Mouse (Mus musculus): ENCODE measurements around the gene Man1a. TPM values are rescaled to one million over a fixed set of nuclear protein-coding genes. Genes with fewer than 3 reads are reported as not detected.

Gene Man1a
- polyA plus RNA-seq, 1 experiment from 2014 or later = 5.9 TPM

DNA sequence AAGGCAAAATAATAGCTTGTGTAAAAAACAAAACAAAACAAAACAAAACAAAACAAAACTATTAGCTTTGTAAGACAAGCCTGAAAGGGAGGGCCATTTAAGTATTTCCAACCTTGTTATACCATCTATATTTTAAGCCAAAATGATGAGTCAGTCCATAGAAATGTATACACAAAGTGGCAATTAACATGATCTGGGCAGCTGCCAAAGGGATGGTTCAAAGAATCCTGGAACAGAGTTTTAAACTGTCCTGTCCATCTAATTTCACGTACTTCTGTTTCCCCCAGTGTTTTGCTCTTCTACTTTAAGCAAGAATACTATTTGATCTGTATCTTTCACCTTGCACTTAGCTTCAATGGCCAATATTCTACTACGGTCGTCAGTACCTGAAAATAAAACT is 138.2 kb downstream of the Man1a start:
- no peak for ATAC-seq (ENCODE audit: insufficient number of reproducible peaks, insufficient read depth, low FRiP score, low TSS enrichment)
- no peaks in the 10 kb centered on the region for H3K36me3 ChIP-seq
- WGBS = 87% methylated on average over 3 of the region's 3 CpGs
- H3K4me3 ChIP-seq = no peak overlapping the region
- no peak overlapping the region for H3K9ac ChIP-seq
- no peak overlapping the region for H3K27ac ChIP-seq
- H3K27me3 ChIP-seq = no peaks in the 10 kb centered on the region
- H3K4me1 ChIP-seq = no peaks in the 10 kb centered on the region
- no peak overlapping the region for H3K4me2 ChIP-seq (replicated peaks)
- no peaks in the 10 kb centered on the region for H3K9me3 ChIP-seq

- no peak for ATAC-seq (ENCODE audit: insufficient number of reproducible peaks, insufficient read depth, low FRiP score, low TSS enrichment)
- WGBS = 85% methylated on average over 3 of the region's 3 CpGs
Observed at GRCm38 (mm10) chr10:53936078-53936477, 140.3 kb downstream of the Man1a start.

GRCm38 (mm10) chr10:53929722-53930500 is 146.5 kb downstream of the Man1a start:
- Histone ChIP-seq H3K9ac (no peak overlapping the region), H3K27me3 (no peaks in the 10 kb centered on the region), H3K4me3 (no peak overlapping the region), H3K4me1 (no peaks in the 10 kb centered on the region), H3K36me3 (no peaks in the 10 kb centered on the region), H3K27ac (no peak overlapping the region), H3K4me2 (replicated peaks) (no peak overlapping the region), H3K9me3 (no peaks in the 10 kb centered on the region)
- no peak for ATAC-seq (ENCODE audit: insufficient number of reproducible peaks, insufficient read depth, low FRiP score, low TSS enrichment)
- WGBS = 64% methylated on average over 4 of the region's 4 CpGs

More at GRCm38 (mm10) chr10:53936078-53936477, 140.3 kb downstream of the Man1a start:
- Histone ChIP-seq H3K4me3 (no peak overlapping the region), H3K4me2 (replicated peaks) (no peak overlapping the region), H3K27ac (no peak overlapping the region), H3K36me3 (no peaks in the 10 kb centered on the region), H3K27me3 (no peaks in the 10 kb centered on the region), H3K9ac (no peak overlapping the region), H3K9me3 (no peaks in the 10 kb centered on the region), H3K4me1 (no peaks in the 10 kb centered on the region)

- no peaks in the 10 kb centered on the region for H3K9me3 ChIP-seq
- no peak overlapping the region for H3K27ac ChIP-seq
- no peak overlapping the region for H3K9ac ChIP-seq
- no peaks in the 10 kb centered on the region for H3K4me1 ChIP-seq
- no peak overlapping the region for H3K4me3 ChIP-seq
- WGBS = 76% methylated on average over 5 of the region's 5 CpGs
- ATAC-seq (ENCODE audit: insufficient number of reproducible peaks, insufficient read depth, low FRiP score, low TSS enrichment) = no peak
- no peaks in the 10 kb centered on the region for H3K36me3 ChIP-seq
- no peaks in the 10 kb centered on the region for H3K27me3 ChIP-seq
- H3K4me2 ChIP-seq (replicated peaks) = no peak overlapping the region
Observed at GRCm38 (mm10) chr10:53927904-53928303, 148.5 kb downstream of the Man1a start.

GRCm38 (mm10) chr10:53925456-53925855 is 151.0 kb downstream of the Man1a start:
- no peak overlapping the region for H3K27ac ChIP-seq
- ATAC-seq (ENCODE audit: insufficient number of reproducible peaks, insufficient read depth, low FRiP score, low TSS enrichment) = no peak
- no peak overlapping the region for H3K4me3 ChIP-seq
- no peaks in the 10 kb centered on the region for H3K4me1 ChIP-seq
- no peaks in the 10 kb centered on the region for H3K36me3 ChIP-seq
- no peaks in the 10 kb centered on the region for H3K9me3 ChIP-seq
- no peak overlapping the region for H3K4me2 ChIP-seq (replicated peaks)
- 78% methylated on average over 6 of the region's 6 CpGs for WGBS
- H3K9ac ChIP-seq = no peak overlapping the region
- H3K27me3 ChIP-seq = no peaks in the 10 kb centered on the region

DNA sequence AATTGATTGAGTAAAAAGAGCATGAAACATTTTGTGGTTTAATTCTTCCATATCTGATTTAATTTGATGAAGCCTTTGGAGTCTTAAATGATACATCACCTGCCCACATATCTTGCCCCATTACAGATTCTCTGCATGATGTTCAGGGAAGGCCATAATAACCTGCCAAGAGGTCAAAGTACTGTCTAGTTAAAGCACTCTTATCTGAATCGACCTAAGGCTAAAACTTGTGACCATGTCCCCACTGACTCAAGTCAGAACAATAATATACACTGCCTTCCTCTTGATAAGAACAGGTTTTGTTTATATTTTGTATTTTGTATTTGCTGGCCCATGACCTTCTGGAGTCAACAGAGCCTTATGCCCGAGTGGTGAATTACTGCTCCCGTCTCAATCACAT is 154.2 kb downstream of the Man1a start:
- H3K9ac ChIP-seq = no peak overlapping the region
- no peak for ATAC-seq (ENCODE audit: insufficient number of reproducible peaks, insufficient read depth, low FRiP score, low TSS enrichment)

GRCm38 (mm10) chr10:53917517-53917916 is 158.9 kb downstream of the Man1a start:
- H3K9me3 ChIP-seq = no peaks in the 10 kb centered on the region
- H3K36me3 ChIP-seq = no peaks in the 10 kb centered on the region
- H3K9ac ChIP-seq = no peak overlapping the region
- H3K27me3 ChIP-seq = no peaks in the 10 kb centered on the region
- H3K4me3 ChIP-seq = no peak overlapping the region
- 82% methylated on average over 3 of the region's 3 CpGs for WGBS
- no peaks in the 10 kb centered on the region for H3K4me1 ChIP-seq
- ATAC-seq (ENCODE audit: insufficient number of reproducible peaks, insufficient read depth, low FRiP score, low TSS enrichment) = no peak
- no peak overlapping the region for H3K4me2 ChIP-seq (replicated peaks)
- no peak overlapping the region for H3K27ac ChIP-seq

More for the DNA sequence above, 154.2 kb downstream of the Man1a start:
- H3K4me1 ChIP-seq = no peaks in the 10 kb centered on the region
- H3K27me3 ChIP-seq = no peaks in the 10 kb centered on the region
- no peak overlapping the region for H3K4me3 ChIP-seq
- WGBS = 77% methylated on average over 3 of the region's 3 CpGs
- no peak overlapping the region for H3K4me2 ChIP-seq (replicated peaks)
- no peaks in the 10 kb centered on the region for H3K36me3 ChIP-seq
- H3K27ac ChIP-seq = no peak overlapping the region
- no peaks in the 10 kb centered on the region for H3K9me3 ChIP-seq

DNA sequence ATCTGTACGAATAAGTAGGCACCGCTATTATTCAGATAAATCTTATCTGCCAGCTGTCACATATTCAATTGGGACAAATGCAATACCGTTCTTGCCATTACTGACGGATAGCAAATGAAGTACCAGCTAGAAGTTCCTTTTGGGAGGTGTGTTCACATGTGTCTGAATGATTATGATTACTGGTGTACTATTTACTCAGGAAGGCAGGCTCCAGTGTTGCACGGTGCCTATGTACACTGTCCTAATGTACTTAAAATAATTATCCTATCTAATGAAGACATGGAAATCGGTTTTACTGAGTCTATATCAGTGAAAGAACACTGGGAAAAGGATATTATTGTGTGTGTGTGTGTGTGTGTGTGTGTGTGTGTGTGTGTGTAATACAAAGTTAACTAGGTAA is 160.7 kb downstream of the Man1a start:
- ATAC-seq (ENCODE audit: insufficient number of reproducible peaks, insufficient read depth, low FRiP score, low TSS enrichment) = no peak
- no peak overlapping the region for H3K4me2 ChIP-seq (replicated peaks)
- H3K27me3 ChIP-seq = no peaks in the 10 kb centered on the region
- H3K4me3 ChIP-seq = no peak overlapping the region
- WGBS = 78% methylated on average over 6 of the region's 6 CpGs
- no peaks in the 10 kb centered on the region for H3K9me3 ChIP-seq
- no peak overlapping the region for H3K9ac ChIP-seq
- H3K27ac ChIP-seq = no peak overlapping the region
- H3K4me1 ChIP-seq = no peaks in the 10 kb centered on the region
- no peaks in the 10 kb centered on the region for H3K36me3 ChIP-seq

DNA sequence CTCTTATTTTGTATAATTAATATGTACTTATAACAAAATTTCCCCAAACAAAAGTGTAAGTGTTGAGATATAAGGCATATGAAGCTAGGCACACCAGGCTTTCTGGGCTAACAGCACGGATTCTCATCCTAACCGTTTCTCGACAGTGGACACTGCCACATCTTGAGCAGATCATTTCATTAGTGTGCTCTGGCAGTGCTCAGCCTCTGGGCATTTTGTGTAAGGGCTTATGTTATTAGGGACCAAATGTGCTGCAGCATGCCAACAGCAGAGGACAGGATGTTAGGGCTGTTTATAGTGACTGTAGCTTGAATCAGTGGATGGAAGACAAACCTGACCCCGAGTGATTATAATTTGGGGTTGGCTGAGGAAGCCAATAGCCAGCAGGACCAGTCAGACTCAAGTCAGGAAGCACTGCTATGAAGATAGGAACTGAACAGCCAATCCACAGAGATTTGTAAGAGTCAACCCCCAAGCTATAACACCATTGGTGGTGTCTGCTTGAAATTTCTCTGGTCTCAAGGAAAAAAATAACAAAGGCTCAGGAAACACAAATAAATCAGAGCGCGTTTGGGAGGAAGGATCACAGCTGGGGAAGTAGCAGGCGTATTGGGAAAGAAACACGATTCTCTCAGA is 161.3 kb downstream of the Man1a start:
- Histone ChIP-seq H3K36me3 (no peaks in the 10 kb centered on the region), H3K27ac (no peak overlapping the region), H3K4me3 (no peak overlapping the region), H3K9ac (no peak overlapping the region), H3K4me1 (no peaks in the 10 kb centered on the region), H3K27me3 (no peaks in the 10 kb centered on the region), H3K9me3 (no peaks in the 10 kb centered on the region), H3K4me2 (replicated peaks) (no peak overlapping the region)
- WGBS = 50% methylated on average over 8 of the region's 8 CpGs
- no peak for ATAC-seq (ENCODE audit: insufficient number of reproducible peaks, insufficient read depth, low FRiP score, low TSS enrichment)

DNA sequence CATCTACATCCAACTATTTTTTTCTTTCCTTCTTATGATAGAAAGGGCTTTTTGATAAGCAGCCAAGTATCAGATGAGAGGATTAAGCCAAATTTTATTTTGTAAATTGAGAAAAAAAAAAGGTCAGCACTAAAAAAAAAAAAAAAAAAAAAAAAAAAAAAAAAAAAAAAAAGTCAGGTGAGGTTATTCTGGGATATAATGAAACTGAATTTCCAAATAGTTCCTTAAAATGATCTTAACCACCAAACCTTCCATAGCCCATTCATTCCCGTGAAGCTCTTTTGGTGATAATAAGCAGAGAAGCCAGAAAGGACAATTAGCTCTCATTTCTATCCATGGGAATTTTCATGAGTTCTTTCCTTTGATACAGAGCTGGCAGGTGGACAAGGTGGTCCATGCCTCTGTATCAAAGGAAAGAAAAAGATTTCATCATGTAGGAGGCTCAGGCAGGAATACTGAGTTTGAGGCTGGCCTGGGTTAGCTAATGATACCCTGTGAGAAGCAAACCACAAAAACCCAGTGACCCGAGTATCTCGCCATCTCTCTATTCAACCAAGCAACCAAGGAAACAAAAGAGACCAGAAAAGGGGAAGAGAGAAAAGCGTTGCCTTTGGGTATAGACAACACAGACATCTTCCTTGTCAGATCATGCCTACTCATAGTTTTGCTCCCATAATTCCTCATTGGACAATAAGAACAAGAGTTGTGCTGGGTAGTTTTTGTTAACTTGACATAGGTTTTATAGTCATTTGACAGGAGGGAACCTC is 162.7 kb downstream of the Man1a start:
- H3K4me1 ChIP-seq = no peaks in the 10 kb centered on the region
- 88% methylated on average over 4 of the region's 4 CpGs for WGBS
- no peaks in the 10 kb centered on the region for H3K9me3 ChIP-seq
- H3K9ac ChIP-seq = no peak overlapping the region
- ATAC-seq (ENCODE audit: insufficient number of reproducible peaks, insufficient read depth, low FRiP score, low TSS enrichment) = no peak
- no peak overlapping the region for H3K27ac ChIP-seq
- no peaks in the 10 kb centered on the region for H3K27me3 ChIP-seq
- no peak overlapping the region for H3K4me2 ChIP-seq (replicated peaks)
- H3K36me3 ChIP-seq = no peaks in the 10 kb centered on the region
- no peak overlapping the region for H3K4me3 ChIP-seq

- 77% methylated on average over 4 of the region's 4 CpGs for WGBS
- ATAC-seq (ENCODE audit: insufficient number of reproducible peaks, insufficient read depth, low FRiP score, low TSS enrichment) = no peak
Observed at GRCm38 (mm10) chr10:53889512-53889911, 186.9 kb downstream of the Man1a start.

More at GRCm38 (mm10) chr10:53889512-53889911, 186.9 kb downstream of the Man1a start:
- no peak overlapping the region for H3K27ac ChIP-seq
- H3K4me2 ChIP-seq (replicated peaks) = no peak overlapping the region
- no peak overlapping the region for H3K9ac ChIP-seq
- H3K27me3 ChIP-seq = no peaks in the 10 kb centered on the region
- no peaks in the 10 kb centered on the region for H3K4me1 ChIP-seq
- H3K9me3 ChIP-seq = no peaks in the 10 kb centered on the region
- no peaks in the 10 kb centered on the region for H3K36me3 ChIP-seq
- H3K4me3 ChIP-seq = no peak overlapping the region
